Mouse (Mus musculus) ES-Bruce4 (cell line): ENCODE measurements around the gene Gnaq. TPM values are rescaled to one million over a fixed set of nuclear protein-coding genes. Genes with fewer than 3 reads are reported as not detected.

Experiments
- H3K27ac ChIP-seq: 2 replicates; pipeline ENCODE4 v1.5.1; 2012; ENCODE audit warnings: low read length, inconsistent platforms; ENCODE audit not compliant: insufficient read depth
- H3K27me3 ChIP-seq: 2 replicates; pipeline ENCODE4 v1.6.1; 2012; ENCODE audit warnings: mild to moderate bottlenecking, low read length, inconsistent platforms; ENCODE audit not compliant: control insufficient read depth, poor library complexity, insufficient read depth, severe bottlenecking
- H3K36me3 ChIP-seq: 2 replicates; pipeline ENCODE4 v1.6.1; 2012; ENCODE audit warnings: inconsistent platforms, mild to moderate bottlenecking, low read length, moderate library complexity; ENCODE audit not compliant: control insufficient read depth, poor library complexity, insufficient read depth, severe bottlenecking
- H3K4me1 ChIP-seq: one replicate; pipeline ENCODE4 v1.8.1; 2011; ENCODE audit warnings: low read length; ENCODE audit not compliant: control insufficient read depth, insufficient read depth
- H3K4me3 ChIP-seq: 2 replicates; pipeline ENCODE4 v1.5.1; 2011; ENCODE audit warnings: low read depth, mild to moderate bottlenecking, low read length
- H3K9ac ChIP-seq: 2 replicates; pipeline ENCODE4 v1.6.1; 2012; ENCODE audit warnings: low read depth, mild to moderate bottlenecking, inconsistent platforms; ENCODE audit not compliant: poor library complexity, severe bottlenecking
- H3K9me3 ChIP-seq: replicated peaks from 2 replicates; pipeline ENCODE4 v1.6.1; 2012; ENCODE audit warnings: mild to moderate bottlenecking, low read length, inconsistent platforms; ENCODE audit not compliant: control insufficient read depth, poor library complexity, insufficient read depth, severe bottlenecking
- CTCF ChIP-seq: IDR thresholded peaks from one replicate; pipeline ENCODE4 v1.8.1; 2011; ENCODE audit warnings: low read depth, low read length
- EP300 ChIP-seq: IDR thresholded peaks from 2 replicates; pipeline ENCODE4 v1.6.1; 2011; ENCODE audit warnings: low read depth, low read length; ENCODE audit not compliant: insufficient read depth
- POLR2A ChIP-seq: IDR thresholded peaks from one replicate; pipeline ENCODE4 v1.8.1; 2011; ENCODE audit warnings: low read length; ENCODE audit not compliant: insufficient read depth
- polyA plus RNA-seq: library from polyadenylated mRNA; stranded (reverse); fragments of >200 nt; gene quantifications from 2 replicates; pipeline ENCODE4 v1.2.4, GENCODE M21; 2011; ENCODE audit warnings: low read depth; ENCODE audit not compliant: missing spikeins, insufficient read depth, insufficient read length

Gene Gnaq
- polyA plus RNA-seq, 1 experiment, result 37.7 TPM

DNA sequence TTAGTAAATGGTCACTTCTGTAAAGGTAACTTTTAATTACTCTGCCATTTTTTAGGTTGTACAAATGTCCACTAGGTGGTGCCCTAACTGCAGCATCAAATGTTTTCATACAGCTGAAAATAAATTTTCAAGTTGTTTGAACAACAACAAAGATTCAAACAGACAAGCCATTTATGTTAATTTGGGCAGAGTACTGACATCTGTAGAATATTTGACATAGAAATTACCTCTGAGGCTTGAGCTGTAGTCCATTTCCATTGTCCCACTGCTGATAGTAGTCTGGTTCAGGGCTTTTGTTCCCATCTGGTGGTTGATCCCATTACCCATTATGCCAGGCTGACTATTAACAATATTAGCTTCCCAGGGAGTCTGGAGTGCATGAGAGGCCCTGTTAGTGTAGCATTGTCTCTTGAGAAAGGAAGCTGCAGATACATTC, 221.1 kb downstream of the Gnaq start:
- H3K4me3 ChIP-seq, result no peak overlapping the region
- no peak overlapping the region for H3K9ac ChIP-seq
- no peak overlapping the region for H3K27ac ChIP-seq
- no peaks in the 10 kb centered on the region for H3K4me1 ChIP-seq
- no peaks in the 10 kb centered on the region for H3K27me3 ChIP-seq
- no peaks in the 10 kb centered on the region for H3K36me3 ChIP-seq
- no peaks in the 10 kb centered on the region for H3K9me3 ChIP-seq
- no peak for TF ChIP-seq POLR2A
- TF ChIP-seq CTCF, result no peak
- no peak for TF ChIP-seq EP300

DNA sequence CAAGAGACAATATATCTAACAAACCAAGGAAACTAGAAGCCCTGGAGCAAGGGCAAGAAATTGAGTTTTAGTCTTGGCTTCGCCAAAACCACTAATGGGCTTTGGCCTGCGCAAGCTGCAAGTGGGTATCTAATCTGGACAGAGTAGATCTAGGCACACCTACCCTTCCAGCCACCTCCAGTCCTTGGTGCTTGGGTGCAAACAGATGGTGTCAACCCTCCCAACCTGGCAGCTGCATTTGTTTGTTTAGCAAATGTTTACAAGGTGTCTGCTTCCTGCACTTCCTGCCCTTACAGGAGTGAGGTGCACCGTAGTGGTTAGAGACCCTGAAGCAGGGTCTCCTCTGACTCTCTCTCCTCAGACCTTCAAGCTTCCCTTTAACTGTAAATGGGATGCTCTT, 225.5 kb downstream of the Gnaq start:
- no peaks in the 10 kb centered on the region for H3K27me3 ChIP-seq
- TF ChIP-seq CTCF (no peak), EP300 (no peak)
- no peaks in the 10 kb centered on the region; the same call in 1 of the 2 replicates for H3K9me3 ChIP-seq
- H3K4me3 ChIP-seq, result no peak overlapping the region
- H3K36me3 ChIP-seq, result no peaks in the 10 kb centered on the region
- H3K9ac ChIP-seq, result no peak overlapping the region
- no peaks in the 10 kb centered on the region for H3K4me1 ChIP-seq
- H3K27ac ChIP-seq, result no peak overlapping the region

DNA sequence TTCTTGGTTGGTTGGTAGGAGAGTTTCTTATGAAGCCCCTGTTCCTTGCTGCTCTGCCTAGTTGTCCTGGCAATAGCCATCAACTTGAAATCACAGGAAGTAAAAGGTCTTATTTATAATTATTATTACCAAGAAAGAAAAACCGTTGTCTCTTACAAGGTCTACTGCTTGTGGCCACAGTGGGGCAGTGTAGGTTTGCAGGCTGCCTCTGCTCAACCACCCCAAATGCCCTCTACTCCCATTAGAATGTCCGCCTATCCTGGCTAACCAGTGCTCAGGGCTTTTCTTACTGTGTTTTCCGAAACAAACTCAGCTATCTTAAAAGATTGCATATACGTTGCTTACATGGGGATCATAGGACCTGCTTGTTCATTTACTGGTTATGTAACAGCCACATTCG, 226.3 kb downstream of the Gnaq start:
- H3K27ac ChIP-seq, result no peak overlapping the region
- no peaks in the 10 kb centered on the region; the same call in 1 of the 2 replicates for H3K9me3 ChIP-seq
- no peaks in the 10 kb centered on the region for H3K27me3 ChIP-seq
- TF ChIP-seq CTCF (peak; percentile 72), EP300 (no peak)
- no peaks in the 10 kb centered on the region for H3K4me1 ChIP-seq
- H3K4me3 ChIP-seq, result no peak overlapping the region
- no peak overlapping the region for H3K9ac ChIP-seq
- H3K36me3 ChIP-seq, result no peaks in the 10 kb centered on the region

DNA sequence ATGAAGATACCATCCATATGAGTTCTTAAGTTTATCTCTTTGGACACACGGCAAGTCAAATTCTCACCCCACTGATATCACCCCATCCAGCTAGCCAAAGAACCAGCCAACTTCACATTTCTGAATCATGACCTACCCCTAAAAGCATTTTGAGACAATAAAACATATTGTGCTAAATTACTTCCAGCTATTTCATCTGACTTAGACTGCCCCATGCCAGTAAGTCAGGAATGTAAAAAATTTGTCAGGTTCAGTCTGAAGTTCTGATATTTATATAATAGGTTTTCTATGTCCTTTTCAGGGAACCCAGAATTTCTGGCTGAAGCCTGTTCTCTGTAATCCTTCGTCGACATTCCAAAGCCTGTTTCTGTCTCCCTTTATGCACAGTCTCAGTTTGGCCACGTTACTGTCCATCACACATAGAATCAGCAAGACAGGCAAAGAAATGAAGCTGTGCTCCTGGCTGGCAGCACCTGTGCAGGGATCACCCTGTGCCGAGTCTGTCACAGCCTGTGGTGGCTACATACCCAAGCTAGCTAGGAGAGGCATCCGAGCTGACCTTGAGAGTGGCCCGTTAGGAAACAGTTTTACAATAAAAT, 233.9 kb downstream of the Gnaq start:
- no peaks in the 10 kb centered on the region for H3K4me1 ChIP-seq
- no peaks in the 10 kb centered on the region; the same call in 1 of the 2 replicates for H3K9me3 ChIP-seq
- no peaks in the 10 kb centered on the region for H3K27me3 ChIP-seq
- H3K27ac ChIP-seq, result no peak overlapping the region
- no peak overlapping the region for H3K4me3 ChIP-seq
- TF ChIP-seq EP300 (no peak), POLR2A (no peak), CTCF (no peak)
- no peaks in the 10 kb centered on the region for H3K36me3 ChIP-seq
- H3K9ac ChIP-seq, result no peak overlapping the region

DNA sequence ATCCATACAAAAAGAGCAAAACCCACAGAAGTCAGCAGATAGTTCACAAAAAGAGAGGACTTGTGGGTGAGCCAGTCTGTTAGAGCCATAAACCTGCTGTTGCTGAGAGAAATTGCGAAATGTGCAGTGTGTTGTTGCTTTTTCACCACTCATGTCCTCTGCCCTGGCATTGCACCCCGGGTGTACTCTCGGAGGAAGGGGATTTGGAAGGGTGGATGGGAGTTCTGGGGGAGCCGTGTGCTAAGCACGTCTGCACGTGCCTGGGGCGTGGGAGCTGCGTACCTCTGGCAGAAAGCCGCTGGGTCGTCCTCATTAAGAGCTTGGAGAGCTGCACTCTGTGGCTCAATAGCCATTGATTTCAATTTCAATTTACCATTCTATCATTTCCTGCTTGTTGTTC, 234.6 kb downstream of the Gnaq start:
- TF ChIP-seq CTCF (no peak), POLR2A (no peak), EP300 (no peak)
- no peaks in the 10 kb centered on the region for H3K36me3 ChIP-seq
- H3K27ac ChIP-seq, result no peak overlapping the region
- no peak overlapping the region for H3K4me3 ChIP-seq
- H3K9me3 ChIP-seq, result no peaks in the 10 kb centered on the region
- no peaks in the 10 kb centered on the region for H3K4me1 ChIP-seq
- no peaks in the 10 kb centered on the region for H3K27me3 ChIP-seq
- no peak overlapping the region for H3K9ac ChIP-seq

DNA sequence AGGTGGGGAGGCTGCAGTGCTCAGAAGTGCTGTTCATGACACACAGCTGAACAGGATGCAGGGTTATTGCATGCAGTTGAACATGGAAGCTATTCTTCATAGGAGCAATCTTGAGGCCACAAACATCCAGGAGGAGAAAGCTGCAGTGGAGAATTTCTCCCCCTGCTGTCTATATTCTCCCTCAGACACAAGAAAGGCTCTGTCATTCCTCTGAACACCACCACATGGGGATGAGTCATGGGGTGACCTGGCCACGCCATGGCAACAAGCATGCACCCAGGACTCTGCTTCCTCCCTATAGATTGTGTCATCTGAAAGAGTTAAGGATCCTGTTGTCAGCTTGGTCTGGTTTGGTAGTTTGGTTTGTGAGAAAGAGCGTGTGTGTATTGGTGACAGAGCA, 239.0 kb downstream of the Gnaq start:
- Histone ChIP-seq H3K4me3 (no peak overlapping the region), H3K4me1 (no peaks in the 10 kb centered on the region), H3K9me3 (peaks cover 3% of the 10 kb centered on the region), H3K27me3 (no peaks in the 10 kb centered on the region), H3K27ac (no peak overlapping the region), H3K9ac (no peak overlapping the region), H3K36me3 (no peaks in the 10 kb centered on the region)
- TF ChIP-seq EP300 (no peak), CTCF (no peak), POLR2A (no peak)
